Mouse (Mus musculus): Measurements from ENCODE around the gene Slc6a13.
A peak's percentile ranks its signal among the peaks of the same experiment; 100 is the strongest.
"Not testable (repeated sequence)": the region's sequence is repeated elsewhere in the genome, so short reads cannot be mapped to it uniquely, and the experiment has no call there.

Slc6a13 gene

GRCm38 (mm10) chr6:121328417-121328884 is 28.4 kb downstream of the Slc6a13 start:
- peak; percentile 82 for DNase-seq

- no peak for DNase-seq
These were observed 30.0 kb downstream of the Slc6a13 start for GRCm38 (mm10) chr6:121329848-121330508.

GRCm38 (mm10) chr6:121335841-121336240 is 35.8 kb downstream of the Slc6a13 start:
- no peak for DNase-seq

GRCm38 (mm10) chr6:121336558-121336957 is 36.5 kb downstream of the Slc6a13 start:
- DNase-seq: no peak

GRCm38 (mm10) chr6:121337229-121337628 is 37.2 kb downstream of the Slc6a13 start:
- no peak for DNase-seq

- peak; percentile 52 for DNase-seq
These were observed 37.9 kb downstream of the Slc6a13 start for GRCm38 (mm10) chr6:121337770-121338518.

- DNase-seq: no peak
These were observed 38.5 kb downstream of the Slc6a13 start for GRCm38 (mm10) chr6:121338519-121338896.

GRCm38 (mm10) chr6:121341650-121342049 is 41.6 kb downstream of the Slc6a13 start:
- DNase-seq: no peak

- no peak for DNase-seq
These were observed 43.2 kb downstream of the Slc6a13 start, which contains the start of gene Slc6a12 for GRCm38 (mm10) chr6:121343026-121343770. Slc6a12 (plus strand) TSS chr6:121343076.

- no peak for DNase-seq
These were observed 43.7 kb downstream of the Slc6a13 start for GRCm38 (mm10) chr6:121343771-121344123.

- no peak for DNase-seq
These were observed 44.3 kb downstream of the Slc6a13 start for GRCm38 (mm10) chr6:121344329-121344728.

- no peak for DNase-seq
These were observed 46.4 kb downstream of the Slc6a13 start for GRCm38 (mm10) chr6:121346428-121346827.

- DNase-seq: no peak
These were observed 52.2 kb downstream of the Slc6a13 start for GRCm38 (mm10) chr6:121352276-121352675.

- no peak for DNase-seq
These were observed 56.0 kb downstream of the Slc6a13 start for GRCm38 (mm10) chr6:121356041-121356440.

- DNase-seq: no peak
These were observed 57.2 kb downstream of the Slc6a13 start for GRCm38 (mm10) chr6:121357232-121357631.

GRCm38 (mm10) chr6:121363061-121363460 is 63.0 kb downstream of the Slc6a13 start:
- DNase-seq: no peak

- no peak for DNase-seq
These were observed 63.9 kb downstream of the Slc6a13 start for GRCm38 (mm10) chr6:121363956-121364355.

GRCm38 (mm10) chr6:121366537-121366936 is 66.5 kb downstream of the Slc6a13 start:
- not testable (repeated sequence) for DNase-seq

- no peak for DNase-seq
These were observed 67.1 kb downstream of the Slc6a13 start for GRCm38 (mm10) chr6:121367099-121367498.

- no peak for DNase-seq
These were observed 71.4 kb downstream of the Slc6a13 start for GRCm38 (mm10) chr6:121371197-121371980.

GRCm38 (mm10) chr6:121376159-121376558 is 76.1 kb downstream of the Slc6a13 start:
- DNase-seq: no peak

- DNase-seq: no peak
These were observed 78.2 kb downstream of the Slc6a13 start for GRCm38 (mm10) chr6:121378256-121378655.

GRCm38 (mm10) chr6:121380576-121380975 is 80.5 kb downstream of the Slc6a13 start:
- DNase-seq: no peak

Measured in cerebellum, adult 11 months (tissue).